12 mouse cellular contexts compared by ENCODE assay signal in genomic region chr12:75320441-75320925, GRCm38 (mm10). TPM values are rescaled to one million over a fixed set of nuclear protein-coding genes. Genes with fewer than 3 reads are reported as not detected.
DNase-seq lines count a peak whose midpoint lies in the region; ATAC-seq and TF ChIP-seq lines count a peak whose summit lies in the region.
"Had no signal": no experiment of that assay in that cellular context is flagged by ENCODE, and none has a peak within 500 bp of the region (broad histone marks: within the 10 kb centered on the region; RNA-seq: fewer than 3 reads in every experiment).

No protein-coding gene starts in this region.

- no peak overlapping the region for H3K27ac ChIP-seq in liver, postnatal 0 days (ENCODE audit: low read depth)
- H3K27ac ChIP-seq in testis, adult 2 months (ENCODE audit: control insufficient read depth, insufficient read depth, low read depth, low read length), result peak overlapping the region; percentile 59
- H3K27ac ChIP-seq in midbrain, embryonic 16.5 days (ENCODE audit: low read length), result no peak overlapping the region
- H3K27ac ChIP-seq in cerebellum, adult 2 months (ENCODE audit: insufficient read depth, low read length), result no peak overlapping the region
- H3K27ac ChIP-seq: limb, embryonic 15.5 days had no signal

- H3K4me1 ChIP-seq in liver, postnatal 0 days (ENCODE audit: insufficient read depth), result peaks cover 7% of the 10 kb centered on the region; the same call in 1 of the 2 replicates
- H3K4me1 ChIP-seq in testis, adult 2 months (ENCODE audit: control insufficient read depth, insufficient read depth, low read length), result no peaks in the 10 kb centered on the region
- H3K4me1 ChIP-seq in midbrain, embryonic 16.5 days (ENCODE audit: control insufficient read depth, insufficient read depth, low read length), result no peaks in the 10 kb centered on the region
- H3K4me1 ChIP-seq in cerebellum, adult 2 months (ENCODE audit: control insufficient read depth, insufficient read depth, low read length), result no peaks in the 10 kb centered on the region
- H3K4me1 ChIP-seq: limb, embryonic 15.5 days had no signal

- ATAC-seq in liver, postnatal 0 days, result peak; percentile 71
- ATAC-seq in midbrain, embryonic 16.5 days, result no peak
- ATAC-seq: activated CD4-positive, CD25-positive, alpha-beta regulatory T cell, adult 4 months had no signal

- H3K4me2 ChIP-seq in liver, postnatal 0 days (ENCODE audit: low read depth, low read length), result peak overlapping the region; percentile 32
- no peak overlapping the region for H3K4me2 ChIP-seq in midbrain, embryonic 16.5 days (ENCODE audit: low read length)
- H3K4me2 ChIP-seq: limb, embryonic 15.5 days had no signal

- WGBS in liver, postnatal 0 days (ENCODE audit: insufficient replicate concordance), result 40% methylated on average over 12 of the region's 12 CpGs
- 85% methylated on average over 12 of the region's 12 CpGs for WGBS in midbrain, embryonic 16.5 days
- WGBS in cerebellum, adult 2 months, result 76% methylated on average over 12 of the region's 12 CpGs

- TF ChIP-seq CTCF in liver, postnatal 0 days (IDR thresholded peaks at IDR 0.05; ENCODE audit: low read depth), result no peak
- TF ChIP-seq CTCF in testis, adult 2 months (IDR thresholded peaks at IDR 0.05; ENCODE audit: control insufficient read depth, insufficient read depth, insufficient replicate concordance, low read depth, low read length), result no peak
- no peak for TF ChIP-seq CTCF in cerebellum, adult 2 months (IDR thresholded peaks at IDR 0.05; ENCODE audit: borderline replicate concordance, insufficient read depth, low read depth, low read length)

- H3K27me3 ChIP-seq in liver, postnatal 0 days (ENCODE audit: insufficient read depth, low read length), result no peaks in the 10 kb centered on the region
- H3K27me3 ChIP-seq in testis, adult 2 months (ENCODE audit: control insufficient read depth, insufficient read depth, low read length), result no peaks in the 10 kb centered on the region
- H3K27me3 ChIP-seq in midbrain, embryonic 16.5 days (ENCODE audit: control insufficient read depth, insufficient read depth, low read depth, low read length), result no peaks in the 10 kb centered on the region
- H3K27me3 ChIP-seq in cerebellum, adult 2 months (ENCODE audit: control insufficient read depth, insufficient read depth, low read length), result no peaks in the 10 kb centered on the region
- H3K27me3 ChIP-seq: limb, embryonic 15.5 days had no signal

- no peaks in the 10 kb centered on the region for H3K36me3 ChIP-seq in liver, postnatal 0 days (replicated peaks; ENCODE audit: insufficient read depth, low read length)
- no peaks in the 10 kb centered on the region for H3K36me3 ChIP-seq in testis, adult 2 months (ENCODE audit: control insufficient read depth, insufficient read depth, low read length)
- no peaks in the 10 kb centered on the region for H3K36me3 ChIP-seq in midbrain, embryonic 16.5 days (ENCODE audit: control insufficient read depth, insufficient read depth, low read length)

- no peak overlapping the region for H3K9ac ChIP-seq in liver, postnatal 0 days (replicated peaks)
- no peak overlapping the region for H3K9ac ChIP-seq in midbrain, embryonic 16.5 days (ENCODE audit: low read depth, low read length)
- H3K9ac ChIP-seq: limb, embryonic 15.5 days had no signal

- H3K4me3 ChIP-seq in liver, postnatal 0 days (ENCODE audit: low read depth, low read length), result peak overlapping the region; percentile 27; the same call in 1 of the 2 replicates
- H3K4me3 ChIP-seq in testis, adult 2 months (ENCODE audit: control insufficient read depth, low read depth, low read length), result no peak overlapping the region
- no peak overlapping the region for H3K4me3 ChIP-seq in midbrain, embryonic 16.5 days (ENCODE audit: low read depth, low read length)
- H3K4me3 ChIP-seq in cerebellum, adult 2 months (replicated peaks; ENCODE audit: insufficient read depth, low read depth, low read length), result no peak overlapping the region
- H3K4me3 ChIP-seq: limb, embryonic 15.5 days had no signal

- DNase-seq in urinary bladder, adult 18-20 months (ENCODE audit: low spot score in 2 of 2), result peak; percentile 11 to 39
- DNase-seq in urinary bladder, adult 2 months (ENCODE audit: low spot score), result no peak
- peak; percentile 72 to 78 for DNase-seq in heart, adult 9 months (ENCODE audit: low spot score in 2 of 2)
- peak; percentile 16 for DNase-seq in liver, postnatal 0 days
- no peak for DNase-seq in cerebellum, postnatal 4 days (ENCODE audit: low spot score in 2 of 2)
- no peak for DNase-seq in cerebellum, adult 2 months
- DNase-seq: cerebellum, adult 8-10 months; right cerebral cortex, adult 18-20 months had no signal

- no peak for TF ChIP-seq POLR2A in testis, adult 2 months (IDR thresholded peaks at IDR 0.05; ENCODE audit: control insufficient read depth, low read depth, low read length)
- no peak for TF ChIP-seq POLR2A in cerebellum, adult 2 months (IDR thresholded peaks at IDR 0.05; ENCODE audit: borderline replicate concordance, insufficient read depth, low read length)

- TF ChIP-seq EP300 in liver, postnatal 0 days (IDR thresholded peaks at IDR 0.05; ENCODE audit: low read depth), result peak; percentile 89

- H3K9me3 ChIP-seq in liver, postnatal 0 days (ENCODE audit: low read length), result no peaks in the 10 kb centered on the region
- H3K9me3 ChIP-seq in midbrain, embryonic 16.5 days (replicated peaks; ENCODE audit: control insufficient read depth, low read length, poor library complexity, severe bottlenecking), result no peaks in the 10 kb centered on the region

RNA-seq across cellular contexts. Expression of gene Rhoj, which starts 12.4 kb away (rescaled TPM):
- 109 and 121 TPM in 2 replicates for polyA plus RNA-seq in urinary bladder, adult 2 months (2012; rRNA removed)
- polyA plus RNA-seq in liver, postnatal 0 days (2015; fragmentation: Nextera tagmentation; extraction: Ambion mirVana), result 6.8 and 7.2 TPM in 2 replicates
- polyA plus RNA-seq in testis, adult 2 months (2012; rRNA removed), result 2.9 and 3.0 TPM in 2 replicates
- 16.7 and 17.6 TPM in 2 replicates for polyA plus RNA-seq in midbrain, embryonic 16.5 days (2015; fragmentation: Nextera tagmentation; extraction: Ambion mirVana)
- 8.2 and 9.1 TPM in 2 replicates for polyA plus RNA-seq in cerebellum, adult 2 months (2012; rRNA removed)
- polyA plus RNA-seq: activated CD4-positive, CD25-positive, alpha-beta regulatory T cell, adult 4 months had no signal

Comparison
In these comparisons a context has a peak if more than half of its experiments do, and no peak if none do; other contexts are left out.
1. DNase-seq: peak in urinary bladder, adult 18-20 months (2 of 2), heart, adult 9 months (2 of 2) and liver, postnatal 0 days (single experiment); none in urinary bladder, adult 2 months (single experiment), cerebellum, postnatal 4 days (0 of 2) and cerebellum, adult 2 months (0 of 2).